Mouse (Mus musculus) lung, postnatal 0 days (tissue): ENCODE data around the gene Hsh2d. TPM values are rescaled to one million over a fixed set of nuclear protein-coding genes. Genes with fewer than 3 reads are reported as not detected.

ENCODE experiments used
- ATAC-seq: fragments of 200-750 bp; cut with Nextera tagmentation; 2 replicates; pipeline ENCODE4 v1.8.0; 2017; ENCODE audit warnings: moderate library complexity
- DNase-seq: peaks from one replicate; pipeline ENCODE4 v3.0.0-alpha.2; 2016; ENCODE audit warnings: low spot score
- H3K27ac ChIP-seq: fragments of 300-500 bp; sonication (generic); 2 replicates; pipeline ENCODE4 v1.5.1; 2014; ENCODE audit warnings: antibody characterized with exemption, mild to moderate bottlenecking, low read length, mixed read lengths
- H3K27me3 ChIP-seq: fragments of 300-500 bp; sonication (generic); replicated peaks from 2 replicates; pipeline ENCODE4 v1.6.1; 2014; ENCODE audit warnings: low read length, mixed read lengths; ENCODE audit not compliant: insufficient read depth
- H3K36me3 ChIP-seq: fragments of 300-500 bp; sonication (generic); 2 replicates; pipeline ENCODE4 v1.6.1; 2014; ENCODE audit warnings: low read length, mixed read lengths; ENCODE audit not compliant: insufficient read depth
- H3K4me1 ChIP-seq: fragments of 300-500 bp; sonication (generic); 2 replicates; pipeline ENCODE4 v1.6.1; 2014; ENCODE audit warnings: antibody characterized with exemption, low read depth, low read length, mixed read lengths; ENCODE audit not compliant: insufficient read depth
- H3K4me2 ChIP-seq: fragments of 300-500 bp; sonication (generic); replicated peaks from 2 replicates; pipeline ENCODE4 v1.6.1; 2014; ENCODE audit warnings: low read depth, mild to moderate bottlenecking, low read length, moderate library complexity, mixed read lengths
- H3K4me3 ChIP-seq: fragments of 300-500 bp; sonication (generic); 2 replicates; pipeline ENCODE4 v1.5.1; 2014; ENCODE audit warnings: low read depth, low read length
- H3K9ac ChIP-seq: fragments of 300-500 bp; sonication (generic); replicated peaks from 2 replicates; pipeline ENCODE4 v1.6.1; 2014; ENCODE audit warnings: low read depth, mild to moderate bottlenecking
- H3K9me3 ChIP-seq: fragments of 300-500 bp; sonication (generic); 2 replicates; pipeline ENCODE4 v1.6.1; 2016; ENCODE audit warnings: low read length, mixed read lengths
- CTCF ChIP-seq: IDR thresholded peaks from 2 replicates; pipeline ENCODE4 v1.5.1; 2016; ENCODE audit warnings: antibody characterized with exemption, mild to moderate bottlenecking
- EP300 ChIP-seq: IDR thresholded peaks from 2 replicates; pipeline ENCODE4 v1.6.1; 2016; ENCODE audit warnings: antibody characterized with exemption, mild to moderate bottlenecking, control low read depth
- WGBS: fragments of 180-500 bp; shearing (Covaris S2); extraction: QIAGEN DNeasy Blood & Tissue Kit; methylation state at CpG from one replicate; pipeline ENCODE4 v1.1.7; 2014; 5-methylcytosine and 5-hydroxymethylcytosine counted together
- polyA plus RNA-seq: library from polyadenylated mRNA; unstranded; fragments of >200 nt; fragmentation: Nextera tagmentation; extraction: Ambion mirVana; gene quantifications from 2 replicates; pipeline ENCODE4 v1.2.1, GENCODE M21; 2015

Gene Hsh2d
- polyA plus RNA-seq, 1 experiment from 2014 or later: 0.78 TPM

GRCm38 (mm10) chr8:72215871-72216270 lies 26.4 kb downstream of the Hsh2d start:
- H3K4me1 ChIP-seq: peaks cover 5% of the 10 kb centered on the region; the same call in 1 of the 2 replicates
- no peak overlapping the region for H3K9ac ChIP-seq
- no peak; the same call in 1 of the 2 replicates for ATAC-seq
- peak; percentile 67 for DNase-seq
- no peak overlapping the region for H3K27ac ChIP-seq
- TF ChIP-seq CTCF (no peak), EP300 (0 out of 2 replicates have a peak, but pooled peaks have one; percentile 12)
- H3K4me2 ChIP-seq: no peak overlapping the region
- H3K4me3 ChIP-seq: no peak overlapping the region
- no peaks in the 10 kb centered on the region for H3K9me3 ChIP-seq
- H3K27me3 ChIP-seq: no peaks in the 10 kb centered on the region
- WGBS: 33% methylated on average over 1 of the region's 1 CpGs
- no peaks in the 10 kb centered on the region for H3K36me3 ChIP-seq

GRCm38 (mm10) chr8:72218781-72219540 lies 29.5 kb downstream of the Hsh2d start:
- ATAC-seq: 0 out of 2 replicates have a peak, but pooled peaks have one; percentile 2
- no peaks in the 10 kb centered on the region for H3K9me3 ChIP-seq
- H3K4me3 ChIP-seq: peak overlapping the region; percentile 75
- H3K9ac ChIP-seq: no peak overlapping the region
- TF ChIP-seq CTCF: no peak
- TF ChIP-seq EP300: no peak
- WGBS: 71% methylated on average over 9 of the region's 10 CpGs
- peaks cover 5% of the 10 kb centered on the region; the same call in 1 of the 2 replicates for H3K4me1 ChIP-seq
- H3K27me3 ChIP-seq: no peaks in the 10 kb centered on the region
- H3K36me3 ChIP-seq: peaks cover 6% of the 10 kb centered on the region; the same call in 1 of the 2 replicates
- H3K4me2 ChIP-seq: no peak overlapping the region; the same call in 1 of the 2 replicates
- no peak for DNase-seq
- H3K27ac ChIP-seq: peak overlapping the region; percentile 47; the same call in 1 of the 2 replicates

GRCm38 (mm10) chr8:72219541-72220363 lies 30.3 kb downstream of the Hsh2d start, which contains the start of gene Fam32a:
Gene Fam32a, plus strand, starts transcription at chr8:72219730.
- Histone ChIP-seq H3K27ac (peak within 1 kb of the TSS; percentile 88), H3K4me2 (peak within 1 kb of the TSS; percentile 75), H3K27me3 (no peaks in the 10 kb centered on the region), H3K4me3 (peak within 1 kb of the TSS; percentile 75), H3K9me3 (no peaks in the 10 kb centered on the region), H3K4me1 (peaks cover 5% of the 10 kb centered on the region; the same call in 1 of the 2 replicates), H3K36me3 (peaks cover 6% of the 10 kb centered on the region; the same call in 1 of the 2 replicates), H3K9ac (peak within 1 kb of the TSS; percentile 91)
- peak; percentile 98 for ATAC-seq
- TF ChIP-seq CTCF: no peak
- TF ChIP-seq EP300: peak; percentile 62; the same call in 1 of the 2 replicates
- peak; percentile 99 for DNase-seq
- WGBS: 15% methylated on average over 37 of the region's 39 CpGs

GRCm38 (mm10) chr8:72220758-72221157 lies 31.3 kb downstream of the Hsh2d start:
- no peak for TF ChIP-seq EP300
- peak; percentile 48 for TF ChIP-seq CTCF
- H3K9ac ChIP-seq: no peak overlapping the region
- DNase-seq (no peak), ATAC-seq (no peak)
- H3K36me3 ChIP-seq: peaks cover 6% of the 10 kb centered on the region; the same call in 1 of the 2 replicates
- H3K4me2 ChIP-seq: peak overlapping the region; percentile 75
- no peaks in the 10 kb centered on the region for H3K27me3 ChIP-seq
- no peaks in the 10 kb centered on the region for H3K9me3 ChIP-seq
- peak overlapping the region; percentile 75; the same call in 1 of the 2 replicates for H3K4me3 ChIP-seq
- H3K27ac ChIP-seq: no peak overlapping the region
- 81% methylated on average over 4 of the region's 4 CpGs for WGBS
- H3K4me1 ChIP-seq: peaks cover 5% of the 10 kb centered on the region; the same call in 1 of the 2 replicates

- TF ChIP-seq EP300: no peak
- no peak for TF ChIP-seq CTCF
- DNase-seq: no peak
Measured at GRCm38 (mm10) chr8:72222656-72223055, 33.2 kb downstream of the Hsh2d start.

More at GRCm38 (mm10) chr8:72222656-72223055, 33.2 kb downstream of the Hsh2d start:
- Histone ChIP-seq H3K27ac (no peak overlapping the region), H3K4me2 (no peak overlapping the region), H3K4me1 (peaks cover 5% of the 10 kb centered on the region; the same call in 1 of the 2 replicates), H3K27me3 (no peaks in the 10 kb centered on the region), H3K4me3 (no peak overlapping the region), H3K36me3 (peaks cover 6% of the 10 kb centered on the region; the same call in 1 of the 2 replicates), H3K9ac (no peak overlapping the region), H3K9me3 (no peaks in the 10 kb centered on the region)
- ATAC-seq: no peak
- 82% methylated on average over 5 of the region's 5 CpGs for WGBS
